Mouse (Mus musculus): ENCODE measurements around the gene Stam.
"Not testable (repeated sequence)": the region's sequence is repeated elsewhere in the genome, so short reads cannot be mapped to it uniquely, and the experiment has no call there.

The Stam gene

GRCm38 (mm10) chr2:14191601-14192000 is 117.7 kb downstream of the Stam start:
- no peak for DNase-seq (ENCODE audit: low spot score in 2 of 2)

DNA sequence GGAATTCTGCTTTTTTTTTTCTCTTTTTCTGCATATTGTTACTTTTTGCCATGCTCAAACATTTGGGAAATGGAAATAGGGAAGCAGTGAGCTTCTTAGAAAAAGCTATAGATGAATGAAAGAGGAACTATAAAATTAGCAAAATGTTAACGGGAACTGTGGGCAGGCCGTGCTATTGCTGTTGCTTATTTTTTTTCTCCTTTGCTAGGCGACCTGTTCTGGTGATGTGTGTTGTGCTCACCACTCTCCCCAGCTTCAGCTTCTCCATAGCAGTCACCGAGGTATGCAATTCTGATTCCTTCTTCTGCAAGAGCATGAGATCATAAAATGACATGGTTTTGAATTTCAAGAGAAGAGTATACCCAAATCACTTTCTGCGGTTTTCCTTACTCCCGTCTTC is 118.1 kb downstream of the Stam start:
- no peak for DNase-seq (ENCODE audit: low spot score in 2 of 2)

- DNase-seq (ENCODE audit: low spot score in 2 of 2): not testable (repeated sequence)
These were observed 124.5 kb downstream of the Stam start for GRCm38 (mm10) chr2:14198325-14198903.
